Mouse (Mus musculus) neural tube, embryonic 13.5 days (tissue): ENCODE measurements around the gene Fggy. TPM values are rescaled to one million over a fixed set of nuclear protein-coding genes. Genes with fewer than 3 reads are reported as not detected.

Experiments
- ATAC-seq: fragments of 200-750 bp; cut with Nextera tagmentation; 2 replicates; pipeline ENCODE4 v1.8.0; 2017; ENCODE audit warnings: low read depth, mild to moderate bottlenecking, moderate TSS enrichment, moderate library complexity
- H3K27ac ChIP-seq: fragments of 300-500 bp; sonication (generic); replicated peaks from 2 replicates; pipeline ENCODE4 v1.5.1; 2015; ENCODE audit warnings: moderate library complexity, mild to moderate bottlenecking, inconsistent platforms
- H3K27me3 ChIP-seq: fragments of 300-500 bp; sonication (generic); 2 replicates; pipeline ENCODE4 v1.6.1; 2015; ENCODE audit warnings: mild to moderate bottlenecking, inconsistent platforms
- H3K36me3 ChIP-seq: fragments of 300-500 bp; sonication (generic); 2 replicates; pipeline ENCODE4 v1.6.1; 2015; ENCODE audit warnings: mild to moderate bottlenecking, inconsistent platforms
- H3K4me1 ChIP-seq: fragments of 300-500 bp; sonication (generic); replicated peaks from 2 replicates; pipeline ENCODE4 v1.6.1; 2015; ENCODE audit warnings: inconsistent platforms
- H3K4me2 ChIP-seq: fragments of 300-500 bp; sonication (generic); 2 replicates; pipeline ENCODE4 v1.6.1; 2015; ENCODE audit warnings: inconsistent platforms, mild to moderate bottlenecking, moderate library complexity
- H3K4me3 ChIP-seq: fragments of 300-500 bp; sonication (generic); 2 replicates; pipeline ENCODE4 v1.5.1; 2015; ENCODE audit warnings: mild to moderate bottlenecking, inconsistent platforms
- H3K9ac ChIP-seq: fragments of 300-500 bp; sonication (generic); 2 replicates; pipeline ENCODE4 v1.6.1; 2015; ENCODE audit warnings: moderate library complexity, mild to moderate bottlenecking, inconsistent platforms
- H3K9me3 ChIP-seq: fragments of 300-500 bp; sonication (generic); 2 replicates; pipeline ENCODE4 v1.6.1; 2016; ENCODE audit warnings: inconsistent platforms
- WGBS: fragments of 180-500 bp; shearing (Covaris S2); methylation state at CpG from one replicate; pipeline ENCODE4 v1.1.7; 2015; 5-methylcytosine and 5-hydroxymethylcytosine counted together
- polyA plus RNA-seq: library from polyadenylated mRNA; unstranded; fragments of >200 nt; fragmentation: Nextera tagmentation; extraction: Ambion mirVana; gene quantifications from 2 replicates; pipeline ENCODE4 v1.2.1, GENCODE M21; 2015

Fggy gene
- polyA plus RNA-seq, 1 experiment from 2014 or later, result 6.9 TPM

GRCm38 (mm10) chr4:95915628-95916579 is 358.6 kb downstream of the Fggy start:
- H3K36me3 ChIP-seq, result no peaks in the 10 kb centered on the region
- ATAC-seq, result no peak; the same call in 1 of the 2 replicates
- no peak overlapping the region for H3K27ac ChIP-seq
- H3K4me3 ChIP-seq, result no peak overlapping the region
- 38% methylated on average over 8 of the region's 8 CpGs for WGBS
- H3K9me3 ChIP-seq, result no peaks in the 10 kb centered on the region
- H3K4me1 ChIP-seq, result peaks cover 10% of the 10 kb centered on the region
- no peak overlapping the region for H3K9ac ChIP-seq
- no peaks in the 10 kb centered on the region for H3K27me3 ChIP-seq
- no peak overlapping the region for H3K4me2 ChIP-seq

GRCm38 (mm10) chr4:95917703-95918102 is 360.4 kb downstream of the Fggy start:
- WGBS, result 76% methylated on average over 6 of the region's 6 CpGs
- H3K27ac ChIP-seq, result no peak overlapping the region
- no peak overlapping the region for H3K4me3 ChIP-seq
- no peaks in the 10 kb centered on the region for H3K27me3 ChIP-seq
- no peaks in the 10 kb centered on the region for H3K9me3 ChIP-seq
- ATAC-seq, result no peak
- H3K9ac ChIP-seq, result no peak overlapping the region
- H3K4me2 ChIP-seq, result no peak overlapping the region
- no peaks in the 10 kb centered on the region for H3K36me3 ChIP-seq
- peaks cover 10% of the 10 kb centered on the region for H3K4me1 ChIP-seq

GRCm38 (mm10) chr4:95920448-95920847 is 363.1 kb downstream of the Fggy start:
- no peaks in the 10 kb centered on the region for H3K27me3 ChIP-seq
- WGBS, result 87% methylated on average over 4 of the region's 4 CpGs
- ATAC-seq, result no peak
- H3K36me3 ChIP-seq, result no peaks in the 10 kb centered on the region
- no peak overlapping the region for H3K9ac ChIP-seq
- H3K4me2 ChIP-seq, result no peak overlapping the region
- H3K9me3 ChIP-seq, result no peaks in the 10 kb centered on the region
- H3K27ac ChIP-seq, result no peak overlapping the region
- no peak overlapping the region for H3K4me3 ChIP-seq
- peaks cover 10% of the 10 kb centered on the region for H3K4me1 ChIP-seq

GRCm38 (mm10) chr4:95924210-95925184 is 367.2 kb downstream of the Fggy start:
- Histone ChIP-seq H3K27ac (no peak overlapping the region), H3K4me3 (no peak overlapping the region), H3K27me3 (no peaks in the 10 kb centered on the region), H3K36me3 (no peaks in the 10 kb centered on the region), H3K4me1 (no peaks in the 10 kb centered on the region; the same call in 1 of the 2 replicates), H3K9me3 (no peaks in the 10 kb centered on the region), H3K4me2 (no peak overlapping the region), H3K9ac (no peak overlapping the region)
- WGBS, result 15% methylated on average over 7 of the region's 7 CpGs
- peak; percentile 89 for ATAC-seq

GRCm38 (mm10) chr4:95928846-95929245 is 371.5 kb downstream of the Fggy start:
- no peak overlapping the region for H3K4me2 ChIP-seq
- no peaks in the 10 kb centered on the region for H3K9me3 ChIP-seq
- no peaks in the 10 kb centered on the region; the same call in 1 of the 2 replicates for H3K4me1 ChIP-seq
- WGBS, result 91% methylated on average over 1 of the region's 1 CpGs
- ATAC-seq, result no peak
- H3K27me3 ChIP-seq, result no peaks in the 10 kb centered on the region
- no peak overlapping the region for H3K27ac ChIP-seq
- H3K9ac ChIP-seq, result no peak overlapping the region
- no peaks in the 10 kb centered on the region for H3K36me3 ChIP-seq
- no peak overlapping the region for H3K4me3 ChIP-seq

- Histone ChIP-seq H3K9ac (no peak overlapping the region), H3K27ac (no peak overlapping the region), H3K36me3 (no peaks in the 10 kb centered on the region), H3K4me3 (no peak overlapping the region), H3K9me3 (no peaks in the 10 kb centered on the region), H3K4me2 (no peak overlapping the region), H3K27me3 (no peaks in the 10 kb centered on the region), H3K4me1 (no peaks in the 10 kb centered on the region)
- WGBS, result 89% methylated on average over 1 of the region's 1 CpGs
- no peak for ATAC-seq
Observed at GRCm38 (mm10) chr4:95929936-95930335, 372.6 kb downstream of the Fggy start.

- no peak overlapping the region for H3K27ac ChIP-seq
- no peaks in the 10 kb centered on the region for H3K9me3 ChIP-seq
- no peaks in the 10 kb centered on the region for H3K36me3 ChIP-seq
- no peak overlapping the region for H3K9ac ChIP-seq
- no peak for ATAC-seq
- WGBS, result 61% methylated on average over 2 of the region's 2 CpGs
- no peaks in the 10 kb centered on the region for H3K4me1 ChIP-seq
- H3K4me2 ChIP-seq, result no peak overlapping the region
- no peaks in the 10 kb centered on the region for H3K27me3 ChIP-seq
- no peak overlapping the region for H3K4me3 ChIP-seq
Observed at GRCm38 (mm10) chr4:95931331-95931730, 374.0 kb downstream of the Fggy start.

- Histone ChIP-seq H3K9ac (no peak overlapping the region), H3K4me2 (no peak overlapping the region), H3K27me3 (no peaks in the 10 kb centered on the region), H3K4me1 (no peaks in the 10 kb centered on the region), H3K9me3 (no peaks in the 10 kb centered on the region), H3K27ac (no peak overlapping the region), H3K36me3 (no peaks in the 10 kb centered on the region), H3K4me3 (no peak overlapping the region)
- WGBS, result 84% methylated on average over 9 of the region's 9 CpGs
- no peak for ATAC-seq
Observed at GRCm38 (mm10) chr4:95933801-95934356, 376.6 kb downstream of the Fggy start.

GRCm38 (mm10) chr4:95934384-95935035 is 377.2 kb downstream of the Fggy start:
- WGBS, result 63% methylated on average over 4 of the region's 4 CpGs
- H3K36me3 ChIP-seq, result no peaks in the 10 kb centered on the region
- no peak overlapping the region for H3K27ac ChIP-seq
- no peak overlapping the region for H3K9ac ChIP-seq
- 0 out of 2 replicates have a peak, but pooled peaks have one; percentile 50 for ATAC-seq
- no peak overlapping the region for H3K4me3 ChIP-seq
- H3K4me1 ChIP-seq, result no peaks in the 10 kb centered on the region
- H3K4me2 ChIP-seq, result no peak overlapping the region
- H3K27me3 ChIP-seq, result no peaks in the 10 kb centered on the region
- no peaks in the 10 kb centered on the region for H3K9me3 ChIP-seq

- Histone ChIP-seq H3K4me3 (no peak overlapping the region), H3K4me2 (no peak overlapping the region), H3K9ac (no peak overlapping the region), H3K4me1 (no peaks in the 10 kb centered on the region), H3K9me3 (no peaks in the 10 kb centered on the region), H3K27ac (no peak overlapping the region), H3K36me3 (no peaks in the 10 kb centered on the region), H3K27me3 (no peaks in the 10 kb centered on the region)
- 72% methylated on average over 3 of the region's 3 CpGs for WGBS
- ATAC-seq, result no peak
Observed at GRCm38 (mm10) chr4:95938701-95939100, 381.4 kb downstream of the Fggy start.

- Histone ChIP-seq H3K27me3 (no peaks in the 10 kb centered on the region), H3K4me2 (no peak overlapping the region), H3K9me3 (no peaks in the 10 kb centered on the region), H3K9ac (no peak overlapping the region), H3K4me1 (no peaks in the 10 kb centered on the region), H3K36me3 (no peaks in the 10 kb centered on the region), H3K4me3 (no peak overlapping the region), H3K27ac (no peak overlapping the region)
- WGBS, result 86% methylated on average over 1 of the region's 1 CpGs
- no peak for ATAC-seq
Observed at GRCm38 (mm10) chr4:95947896-95948295, 390.6 kb downstream of the Fggy start.
